Mouse (Mus musculus): ENCODE results near the gene Ints5. TPM values are rescaled to one million over a fixed set of nuclear protein-coding genes. Genes with fewer than 3 reads are reported as not detected.
"Not testable (repeated sequence)": the region's sequence is repeated elsewhere in the genome, so short reads cannot be mapped to it uniquely, and the experiment has no call there.

Ints5 gene
- polyA plus RNA-seq, 1 experiment from 2014 or later, result 38.2 TPM

DNA sequence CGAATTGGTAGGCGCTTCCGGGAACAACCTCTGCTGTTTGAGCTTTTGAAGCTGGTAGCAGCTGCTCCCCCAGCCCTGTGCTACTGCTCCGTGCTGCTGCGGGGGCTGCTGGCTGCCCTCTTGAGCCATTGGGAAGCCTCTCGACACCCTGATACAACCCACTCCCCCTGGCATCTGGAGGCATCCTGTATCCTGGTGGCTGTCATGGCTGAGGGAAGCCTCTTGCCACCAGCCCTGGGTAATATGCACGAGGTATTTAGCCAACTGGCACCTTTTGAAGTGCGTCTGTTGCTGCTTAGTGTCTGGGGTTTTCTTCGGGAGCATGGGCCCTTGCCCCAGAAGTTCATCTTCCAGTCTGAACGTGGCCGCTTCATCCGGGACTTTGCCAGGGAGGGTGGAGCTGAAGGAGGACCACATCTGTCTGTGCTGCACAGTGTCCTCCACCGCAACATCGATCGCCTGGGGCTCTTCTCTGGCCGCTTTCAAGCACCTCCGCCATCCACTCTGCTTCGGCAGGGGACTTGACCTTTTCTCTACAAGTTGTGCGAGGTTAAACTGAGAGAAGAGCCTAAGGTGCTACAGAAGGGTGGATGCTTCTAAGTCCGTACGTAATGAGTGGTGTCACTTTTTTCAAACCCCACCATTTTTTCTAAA is 4.5 kb downstream of the Ints5 start:
- not testable (repeated sequence) for H3K27me3 ChIP-seq (ENCODE audit: control insufficient read depth, insufficient read depth, low read length); H3K9me3 ChIP-seq (ENCODE audit: control insufficient read depth, low read length)
- peak overlapping the region; percentile 74 for H3K27ac ChIP-seq (ENCODE audit: low read depth, low read length)
- peak overlapping the region; percentile 46 for H3K4me2 ChIP-seq (replicated peaks; ENCODE audit: low read depth, low read length)
- peaks cover 30% of the 10 kb centered on the region for H3K36me3 ChIP-seq (ENCODE audit: control insufficient read depth, insufficient read depth, low read length)
- peak overlapping the region; percentile 75 for H3K4me3 ChIP-seq (ENCODE audit: low read length)
- peak; percentile 43 for ATAC-seq (ENCODE audit: low FRiP score, low TSS enrichment)
- 25% methylated on average over 21 of the region's 21 CpGs for WGBS
- H3K4me1 ChIP-seq (ENCODE audit: control insufficient read depth, insufficient read depth, low read length), result peaks cover 18% of the 10 kb centered on the region
- H3K9ac ChIP-seq (ENCODE audit: low read depth, low read length), result peak overlapping the region; percentile 91

DNA sequence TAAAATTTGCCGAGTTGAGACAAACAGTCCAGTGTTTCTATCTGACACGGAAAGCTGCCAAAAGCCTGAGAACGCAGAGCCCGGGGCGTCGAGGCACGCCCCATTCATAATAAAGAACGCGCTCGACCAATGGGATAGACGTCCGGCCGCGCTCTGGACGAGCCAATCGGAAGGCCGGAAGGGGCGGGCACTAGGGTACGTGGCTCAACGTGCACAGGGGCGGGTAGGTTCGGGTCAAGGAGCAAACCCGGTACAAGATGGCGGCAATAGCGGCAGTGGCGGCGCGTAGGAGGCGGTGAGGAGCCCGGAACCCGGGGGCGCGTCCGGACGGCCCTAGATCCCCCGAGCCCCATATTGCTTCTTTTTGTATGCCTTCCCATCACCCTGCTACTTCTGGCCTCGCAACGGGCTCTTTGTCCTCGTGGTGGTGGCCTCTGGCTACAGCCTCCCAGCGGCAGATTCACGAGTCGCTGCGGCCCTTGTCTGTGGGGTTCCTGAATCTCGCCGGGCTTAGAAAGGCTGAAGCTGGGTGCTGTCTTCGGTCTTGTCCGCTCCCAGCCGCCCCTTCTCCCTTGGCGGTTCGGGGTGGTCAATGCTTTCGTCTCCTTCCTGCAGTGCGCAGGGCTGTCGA is 5.2 kb downstream of the Ints5 start, which contains the start of gene Ganab:
Gene Ganab (plus strand): TSS at position 207 of the 631 bp plus-strand sequence.
- Histone ChIP-seq H3K27ac (ENCODE audit: low read depth, low read length) (peak within 1 kb of the TSS; percentile 82), H3K4me2 (replicated peaks; ENCODE audit: low read depth, low read length) (peak within 1 kb of the TSS; percentile 81), H3K36me3 (ENCODE audit: control insufficient read depth, insufficient read depth, low read length) (peaks cover 35% of the 10 kb centered on the region), H3K4me1 (ENCODE audit: control insufficient read depth, insufficient read depth, low read length) (peaks cover 18% of the 10 kb centered on the region), H3K9me3 (ENCODE audit: control insufficient read depth, low read length) (no peaks in the 10 kb centered on the region), H3K9ac (ENCODE audit: low read depth, low read length) (peak within 1 kb of the TSS; percentile 91), H3K27me3 (ENCODE audit: control insufficient read depth, insufficient read depth, low read length) (no peaks in the 10 kb centered on the region), H3K4me3 (ENCODE audit: low read length) (peak within 1 kb of the TSS; percentile 75)
- peak; percentile 98 for ATAC-seq (ENCODE audit: low FRiP score, low TSS enrichment)
- WGBS, result under 1% methylated on average over 51 of the region's 53 CpGs

DNA sequence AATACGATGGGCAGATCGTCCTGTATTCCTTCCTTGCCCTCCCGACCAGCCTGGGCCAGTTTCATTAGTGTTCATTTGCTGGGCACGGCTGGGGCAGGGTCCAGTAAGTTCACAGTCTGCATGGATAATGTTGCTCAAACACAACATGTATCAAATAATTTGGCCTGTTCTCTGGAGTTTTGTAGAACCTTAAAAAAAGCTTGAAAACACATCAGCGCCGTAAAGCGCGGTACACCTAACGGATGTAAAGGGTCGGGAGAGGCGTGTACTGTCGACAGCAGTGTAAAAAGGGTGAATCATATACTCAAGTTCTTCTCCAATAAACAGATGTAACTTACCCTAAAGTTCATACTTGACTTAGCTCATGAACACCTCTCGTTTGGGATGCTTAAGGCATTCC is 5.8 kb downstream of the Ints5 start:
- Histone ChIP-seq H3K4me2 (replicated peaks; ENCODE audit: low read depth, low read length) (peak overlapping the region; percentile 81), H3K27ac (ENCODE audit: low read depth, low read length) (peak overlapping the region; percentile 82), H3K4me1 (ENCODE audit: control insufficient read depth, insufficient read depth, low read length) (peaks cover 18% of the 10 kb centered on the region), H3K9me3 (ENCODE audit: control insufficient read depth, low read length) (no peaks in the 10 kb centered on the region), H3K36me3 (ENCODE audit: control insufficient read depth, insufficient read depth, low read length) (peaks cover 41% of the 10 kb centered on the region), H3K9ac (ENCODE audit: low read depth, low read length) (peak overlapping the region; percentile 91), H3K4me3 (ENCODE audit: low read length) (peak overlapping the region; percentile 75), H3K27me3 (ENCODE audit: control insufficient read depth, insufficient read depth, low read length) (no peaks in the 10 kb centered on the region)
- ATAC-seq (ENCODE audit: low FRiP score, low TSS enrichment), result no peak
- 8% methylated on average over 13 of the region's 13 CpGs for WGBS

DNA sequence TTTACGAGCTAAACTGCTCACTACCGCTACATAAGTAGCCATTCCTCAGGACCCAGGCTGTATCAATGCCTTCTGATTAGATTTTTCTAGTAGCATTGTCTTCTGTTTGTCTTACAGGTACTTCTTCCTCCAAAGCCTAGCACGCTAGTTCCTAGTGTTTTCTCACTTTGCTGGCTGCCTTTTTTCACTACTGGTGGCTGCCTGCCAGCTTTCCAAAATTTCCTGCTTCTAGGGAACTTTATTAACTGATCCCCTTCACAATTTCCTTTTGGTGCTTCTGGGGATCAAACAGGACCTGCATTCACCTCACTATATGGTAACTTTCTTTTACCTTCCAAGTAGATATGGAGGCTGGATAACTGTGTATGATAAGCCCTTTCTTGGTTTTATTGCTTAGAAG is 6.3 kb downstream of the Ints5 start:
- H3K27me3 ChIP-seq (ENCODE audit: control insufficient read depth, insufficient read depth, low read length), result no peaks in the 10 kb centered on the region
- H3K9me3 ChIP-seq (ENCODE audit: control insufficient read depth, low read length), result no peaks in the 10 kb centered on the region
- 37% methylated on average over 3 of the region's 3 CpGs for WGBS
- no peak overlapping the region for H3K27ac ChIP-seq (ENCODE audit: low read depth, low read length)
- peaks cover 15% of the 10 kb centered on the region for H3K4me1 ChIP-seq (ENCODE audit: control insufficient read depth, insufficient read depth, low read length)
- H3K9ac ChIP-seq (ENCODE audit: low read depth, low read length), result peak overlapping the region; percentile 91
- peaks cover 45% of the 10 kb centered on the region for H3K36me3 ChIP-seq (ENCODE audit: control insufficient read depth, insufficient read depth, low read length)
- peak overlapping the region; percentile 75 for H3K4me3 ChIP-seq (ENCODE audit: low read length)
- H3K4me2 ChIP-seq (replicated peaks; ENCODE audit: low read depth, low read length), result peak overlapping the region; percentile 81
- no peak for ATAC-seq (ENCODE audit: low FRiP score, low TSS enrichment)

DNA sequence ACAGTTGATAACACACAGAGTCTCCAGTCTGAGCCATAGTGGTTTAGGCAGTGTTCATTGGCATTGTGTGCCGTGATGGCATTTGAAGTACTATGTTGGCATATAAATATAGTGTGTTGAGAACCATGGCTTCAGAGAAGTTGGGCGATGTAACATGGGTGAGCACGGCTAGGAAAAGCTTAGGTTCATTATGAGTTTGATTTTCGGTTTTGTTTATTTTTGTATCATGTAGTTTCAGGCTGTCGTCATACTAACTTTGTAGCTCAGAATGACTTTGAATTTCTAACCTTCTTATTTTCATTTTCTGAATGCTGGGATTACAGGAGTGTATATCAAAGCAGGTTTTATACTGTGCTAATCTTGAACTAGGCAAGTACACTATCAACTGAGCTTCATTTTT is 10.6 kb downstream of the Ints5 start:
- ATAC-seq (ENCODE audit: low FRiP score, low TSS enrichment), result no peak
- WGBS, result 95% methylated on average over 5 of the region's 5 CpGs
- Histone ChIP-seq H3K27me3 (ENCODE audit: control insufficient read depth, insufficient read depth, low read length) (no peaks in the 10 kb centered on the region), H3K4me2 (replicated peaks; ENCODE audit: low read depth, low read length) (no peak overlapping the region), H3K9ac (ENCODE audit: low read depth, low read length) (no peak overlapping the region), H3K36me3 (ENCODE audit: control insufficient read depth, insufficient read depth, low read length) (peaks cover 65% of the 10 kb centered on the region), H3K4me1 (ENCODE audit: control insufficient read depth, insufficient read depth, low read length) (peaks cover 5% of the 10 kb centered on the region), H3K9me3 (ENCODE audit: control insufficient read depth, low read length) (no peaks in the 10 kb centered on the region), H3K4me3 (ENCODE audit: low read length) (no peak overlapping the region), H3K27ac (ENCODE audit: low read depth, low read length) (no peak overlapping the region)

DNA sequence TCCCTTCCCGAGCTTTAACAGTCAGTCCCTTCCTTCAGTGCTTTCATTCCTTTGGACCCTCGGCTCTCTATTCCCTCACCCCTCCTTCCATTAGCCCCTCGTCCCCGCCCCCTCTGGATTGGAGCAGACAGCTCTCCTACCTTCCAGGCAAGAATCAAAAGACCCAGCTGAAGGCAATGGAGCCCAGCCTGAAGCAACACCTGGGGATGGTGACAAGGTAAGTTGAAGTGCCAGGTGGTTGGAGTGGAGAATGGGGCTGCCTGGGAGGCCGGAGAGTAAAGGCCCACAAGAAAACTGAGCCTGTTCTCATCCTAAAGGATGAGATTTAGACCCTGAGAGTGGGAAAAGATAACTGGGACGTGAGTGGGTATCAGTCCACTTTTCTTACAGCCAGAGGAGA is 15.7 kb downstream of the Ints5 start:
- H3K27ac ChIP-seq (ENCODE audit: low read depth, low read length), result no peak overlapping the region
- H3K4me3 ChIP-seq (ENCODE audit: low read length), result no peak overlapping the region
- 85% methylated on average over 6 of the region's 6 CpGs for WGBS
- H3K9ac ChIP-seq (ENCODE audit: low read depth, low read length), result no peak overlapping the region
- no peaks in the 10 kb centered on the region for H3K9me3 ChIP-seq (ENCODE audit: control insufficient read depth, low read length)
- H3K27me3 ChIP-seq (ENCODE audit: control insufficient read depth, insufficient read depth, low read length), result no peaks in the 10 kb centered on the region
- ATAC-seq (ENCODE audit: low FRiP score, low TSS enrichment), result no peak
- peaks cover 97% of the 10 kb centered on the region for H3K36me3 ChIP-seq (ENCODE audit: control insufficient read depth, insufficient read depth, low read length)
- H3K4me2 ChIP-seq (replicated peaks; ENCODE audit: low read depth, low read length), result no peak overlapping the region
- no peaks in the 10 kb centered on the region for H3K4me1 ChIP-seq (ENCODE audit: control insufficient read depth, insufficient read depth, low read length)

DNA sequence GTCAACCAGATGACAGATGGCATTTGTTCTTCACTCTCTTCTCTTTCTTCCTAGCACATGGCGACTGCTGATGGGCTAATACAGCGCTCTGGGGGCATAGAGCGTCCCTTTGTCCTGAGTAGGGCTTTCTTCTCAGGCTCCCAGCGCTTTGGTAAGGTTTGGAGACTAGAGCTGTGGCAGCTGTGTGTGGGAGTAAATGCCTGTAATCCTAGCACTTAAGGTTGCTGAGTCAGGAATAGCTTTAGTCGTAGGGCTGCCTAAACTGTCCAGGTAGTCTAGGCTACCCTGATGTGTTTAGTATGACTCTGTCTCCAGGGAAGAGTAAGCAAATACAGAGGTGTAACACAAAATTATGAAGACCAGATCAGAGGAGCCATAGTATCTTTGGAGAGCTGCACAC is 19.0 kb downstream of the Ints5 start:
- WGBS, result 88% methylated on average over 5 of the region's 5 CpGs
- Histone ChIP-seq H3K27ac (ENCODE audit: low read depth, low read length) (no peak overlapping the region), H3K4me2 (replicated peaks; ENCODE audit: low read depth, low read length) (no peak overlapping the region)

DNA sequence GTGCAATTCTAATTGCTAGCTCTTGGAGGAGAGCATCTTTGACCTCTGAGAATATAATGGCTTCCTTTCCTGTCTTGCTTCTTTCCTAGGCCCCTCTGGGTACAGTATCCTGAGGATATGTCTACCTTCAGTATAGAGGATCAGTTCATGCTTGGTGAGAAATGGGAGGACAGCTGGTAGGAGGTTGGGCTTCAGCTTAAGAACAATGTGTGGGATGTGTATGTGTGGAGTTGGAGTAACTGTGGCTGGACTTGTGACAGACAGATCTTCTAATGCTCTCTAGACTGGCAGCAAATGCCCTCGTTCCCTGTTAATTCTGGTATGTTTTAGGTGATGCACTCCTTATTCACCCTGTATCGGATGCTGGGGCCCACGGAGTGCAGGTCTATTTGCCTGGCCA is 21.4 kb downstream of the Ints5 start:
- no peak overlapping the region for H3K4me2 ChIP-seq (replicated peaks; ENCODE audit: low read depth, low read length)
- H3K9me3 ChIP-seq (ENCODE audit: control insufficient read depth, low read length), result no peaks in the 10 kb centered on the region
- H3K4me1 ChIP-seq (ENCODE audit: control insufficient read depth, insufficient read depth, low read length), result no peaks in the 10 kb centered on the region
- peaks cover 80% of the 10 kb centered on the region for H3K36me3 ChIP-seq (ENCODE audit: control insufficient read depth, insufficient read depth, low read length)
- no peak overlapping the region for H3K4me3 ChIP-seq (ENCODE audit: low read length)
- no peaks in the 10 kb centered on the region for H3K27me3 ChIP-seq (ENCODE audit: control insufficient read depth, insufficient read depth, low read length)
- no peak overlapping the region for H3K9ac ChIP-seq (ENCODE audit: low read depth, low read length)
- 97% methylated on average over 3 of the region's 3 CpGs for WGBS
- H3K27ac ChIP-seq (ENCODE audit: low read depth, low read length), result no peak overlapping the region
- no peak for ATAC-seq (ENCODE audit: low FRiP score, low TSS enrichment)

More for the DNA sequence above, 19.0 kb downstream of the Ints5 start:
- Histone ChIP-seq H3K9me3 (ENCODE audit: control insufficient read depth, low read length) (no peaks in the 10 kb centered on the region), H3K36me3 (ENCODE audit: control insufficient read depth, insufficient read depth, low read length) (peaks cover 100% of the 10 kb centered on the region), H3K4me1 (ENCODE audit: control insufficient read depth, insufficient read depth, low read length) (no peaks in the 10 kb centered on the region), H3K27me3 (ENCODE audit: control insufficient read depth, insufficient read depth, low read length) (no peaks in the 10 kb centered on the region), H3K4me3 (ENCODE audit: low read length) (no peak overlapping the region), H3K9ac (ENCODE audit: low read depth, low read length) (no peak overlapping the region)
- ATAC-seq (ENCODE audit: low FRiP score, low TSS enrichment), result no peak

DNA sequence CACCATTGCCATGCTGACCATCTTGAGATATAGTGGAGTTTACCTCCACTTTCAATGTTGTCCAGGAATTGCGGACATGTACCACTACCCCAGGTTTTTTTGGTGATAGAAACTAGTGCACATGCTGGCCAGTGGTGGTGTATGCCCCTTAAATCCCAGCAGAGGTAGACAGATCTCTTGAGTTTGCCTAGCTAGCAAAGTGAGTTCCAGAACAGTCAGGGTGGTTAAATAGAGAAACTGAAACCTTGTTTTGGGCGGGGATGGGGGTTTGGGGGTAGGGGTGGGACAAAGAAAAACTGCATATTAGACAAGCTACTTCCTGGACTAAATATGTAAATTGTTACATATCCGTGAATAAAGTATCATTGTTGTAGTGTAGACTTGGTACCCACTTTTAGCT is 26.2 kb downstream of the Ints5 start:
- no peak overlapping the region for H3K27ac ChIP-seq (ENCODE audit: low read depth, low read length)
- H3K4me3 ChIP-seq (ENCODE audit: low read length), result no peak overlapping the region
- H3K9ac ChIP-seq (ENCODE audit: low read depth, low read length), result no peak overlapping the region
- H3K4me2 ChIP-seq (replicated peaks; ENCODE audit: low read depth, low read length), result no peak overlapping the region
- no peaks in the 10 kb centered on the region for H3K9me3 ChIP-seq (ENCODE audit: control insufficient read depth, low read length)
- WGBS, result 96% methylated on average over 3 of the region's 3 CpGs
- H3K36me3 ChIP-seq (ENCODE audit: control insufficient read depth, insufficient read depth, low read length), result peaks cover 36% of the 10 kb centered on the region
- no peak for ATAC-seq (ENCODE audit: low FRiP score, low TSS enrichment)
- no peaks in the 10 kb centered on the region for H3K27me3 ChIP-seq (ENCODE audit: control insufficient read depth, insufficient read depth, low read length)
- peaks cover 10% of the 10 kb centered on the region; the same call in 1 of the 2 replicates for H3K4me1 ChIP-seq (ENCODE audit: control insufficient read depth, insufficient read depth, low read length)
